Comparison of ENCODE assay signal across 35 mouse cellular contexts in the genomic region with DNA sequence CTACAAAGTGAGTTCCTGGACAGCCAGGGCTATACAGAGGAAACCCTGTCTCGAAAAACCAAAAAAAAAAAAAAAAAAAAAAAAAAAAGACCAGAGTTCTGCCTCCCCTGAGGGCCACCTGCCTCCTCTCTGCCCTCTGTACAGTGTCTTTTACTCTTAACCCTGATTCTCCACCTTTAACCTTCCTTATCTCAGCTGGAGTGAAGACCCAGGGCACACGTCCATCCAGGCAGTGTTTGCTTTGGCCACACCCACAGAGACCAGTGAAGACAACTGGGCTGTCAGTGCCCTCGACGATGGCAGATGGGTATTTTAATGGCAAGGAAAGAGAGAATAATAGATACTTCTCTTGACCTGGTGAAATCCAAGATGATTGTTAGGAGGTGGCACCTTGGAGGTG. TPM values are rescaled to one million over a fixed set of nuclear protein-coding genes. Genes with fewer than 3 reads are reported as not detected.
"Had no signal": no experiment of that assay in that cellular context is flagged by ENCODE, and none has a peak within 500 bp of the region (broad histone marks: within the 10 kb centered on the region; RNA-seq: fewer than 3 reads in every experiment).

No protein-coding gene starts in this region.

- ATAC-seq: hindbrain, embryonic 16.5 days; hindbrain, postnatal 0 days; inflammation-experienced regulatory T-cells, adult 6 months; intestine, embryonic 15.5 days; intestine, embryonic 16.5 days; intestine, postnatal 0 days had no signal

- H3K36me3 ChIP-seq: heart, embryonic 10.5 days; heart, embryonic 12.5 days; heart, embryonic 13.5 days; heart, embryonic 15.5 days; hindbrain, embryonic 10.5 days; hindbrain, embryonic 12.5 days; hindbrain, embryonic 13.5 days; hindbrain, embryonic 15.5 days; intestine, embryonic 15.5 days; kidney, embryonic 15.5 days had no signal

- H3K27me3 ChIP-seq: intestine, embryonic 15.5 days had no signal

- H3K27ac ChIP-seq: heart, embryonic 10.5 days; heart, embryonic 13.5 days; heart, embryonic 15.5 days; hindbrain, embryonic 10.5 days; hindbrain, embryonic 12.5 days; hindbrain, embryonic 13.5 days; hindbrain, embryonic 14.5 days; hindbrain, embryonic 15.5 days; hindbrain, postnatal 0 days; intestine, embryonic 15.5 days; kidney, embryonic 15.5 days; kidney, postnatal 0 days; layer of hippocampus, adult 2 months had no signal

- H3K9ac ChIP-seq: heart, embryonic 12.5 days; heart, embryonic 13.5 days; heart, embryonic 15.5 days; hindbrain, embryonic 12.5 days; hindbrain, embryonic 13.5 days; hindbrain, embryonic 14.5 days; hindbrain, embryonic 15.5 days; intestine, embryonic 15.5 days; kidney, embryonic 15.5 days had no signal

- H3K4me3 ChIP-seq: heart, embryonic 10.5 days; heart, embryonic 12.5 days; heart, embryonic 13.5 days; heart, embryonic 15.5 days; hindbrain, embryonic 10.5 days; hindbrain, embryonic 12.5 days; hindbrain, embryonic 13.5 days; hindbrain, embryonic 15.5 days; intestine, embryonic 15.5 days; kidney, embryonic 15.5 days; layer of hippocampus, adult 2 months had no signal

- DNase-seq: heart, postnatal 10 days; heart, postnatal 14 days; heart, postnatal 36 days; heart, postnatal 4 days; kidney, adult 11 months; kidney, adult 18-20 months; kidney, adult 2 months; kidney, adult 8-10 months; kidney, adult 9 months; kidney, postnatal 10 days; kidney, postnatal 14 days; kidney, postnatal 25 days; kidney, postnatal 36 days; kidney, postnatal 4 days; layer of hippocampus, adult 9-11 months; layer of hippocampus, postnatal 36 days had no signal

- H3K4me2 ChIP-seq: heart, embryonic 11.5 days; heart, embryonic 12.5 days; heart, embryonic 13.5 days; heart, embryonic 15.5 days; hindbrain, embryonic 12.5 days; hindbrain, embryonic 13.5 days; hindbrain, embryonic 14.5 days; hindbrain, embryonic 15.5 days; kidney, embryonic 15.5 days had no signal

- H3K9me3 ChIP-seq: heart, embryonic 10.5 days; heart, embryonic 12.5 days; heart, embryonic 13.5 days; heart, embryonic 15.5 days; hindbrain, embryonic 10.5 days; hindbrain, embryonic 12.5 days; hindbrain, embryonic 13.5 days; hindbrain, embryonic 15.5 days; intestine, embryonic 15.5 days; kidney, embryonic 15.5 days had no signal

RNA-seq across cellular contexts. Expression of gene Edn3, which starts 1.2 kb away (rescaled TPM):
- polyA plus RNA-seq: inflammation-experienced regulatory T-cells, adult 6 months had no signal
